8 mouse cellular contexts compared by ENCODE assay signal in genomic region chr5:31055216-31056140, GRCm38 (mm10). TPM values are rescaled to one million over a fixed set of nuclear protein-coding genes. Genes with fewer than 3 reads are reported as not detected.
A peak's percentile ranks its signal among the peaks of the same experiment; 100 is the strongest.
DNase-seq lines count a peak whose midpoint lies in the region; ATAC-seq and TF ChIP-seq lines count a peak whose summit lies in the region.

No protein-coding gene starts in this region.

- TF ChIP-seq POLR2A in bone marrow, adult 2 months (IDR thresholded peaks at IDR 0.05; ENCODE audit: borderline replicate concordance, control insufficient read depth, low read depth, low read length) = no peak

- 14% methylated on average over 19 of the region's 19 CpGs for WGBS in kidney, postnatal 0 days
- 28% methylated on average over 19 of the region's 19 CpGs for WGBS in bone marrow, adult 2 months
- 19% methylated on average over 19 of the region's 19 CpGs for WGBS in hindbrain, embryonic 10.5 days

- no peaks in the 10 kb centered on the region for H3K9me3 ChIP-seq in kidney, postnatal 0 days (replicated peaks; ENCODE audit: low read length)
- H3K9me3 ChIP-seq in hindbrain, embryonic 10.5 days = no peaks in the 10 kb centered on the region

- peak overlapping the region; percentile 66 for H3K9ac ChIP-seq in kidney, postnatal 0 days (ENCODE audit: low read depth, low read length)

- H3K36me3 ChIP-seq in kidney, postnatal 0 days (ENCODE audit: insufficient read depth, low read length) = peaks cover 21% of the 10 kb centered on the region
- H3K36me3 ChIP-seq in hindbrain, embryonic 10.5 days = peaks cover 46% of the 10 kb centered on the region

- no peak for TF ChIP-seq CTCF in kidney, postnatal 0 days (IDR thresholded peaks at IDR 0.05; ENCODE audit: low read depth)
- no peak for TF ChIP-seq CTCF in bone marrow, adult 2 months (IDR thresholded peaks at IDR 0.05; ENCODE audit: control insufficient read depth, insufficient read depth, low read length)

- peak overlapping the region; percentile 43; the same call in 1 of the 2 replicates for H3K27ac ChIP-seq in kidney, postnatal 0 days
- no peak overlapping the region for H3K27ac ChIP-seq in bone marrow, adult 2 months (ENCODE audit: control insufficient read depth, insufficient read depth, low read depth, low read length, poor library complexity)
- peak overlapping the region; percentile 94 for H3K27ac ChIP-seq in hindbrain, embryonic 10.5 days

- H3K4me2 ChIP-seq in kidney, postnatal 0 days (ENCODE audit: low read length) = peak overlapping the region; percentile 83

- intact Hi-C loops in left cerebral cortex, postnatal 14 days (cut with DNase I) = no loop called here

- H3K4me1 ChIP-seq in kidney, postnatal 0 days (replicated peaks; ENCODE audit: insufficient read depth, low read length) = peaks cover 9% of the 10 kb centered on the region; the same call in 1 of the 2 replicates
- H3K4me1 ChIP-seq in bone marrow, adult 2 months (ENCODE audit: control insufficient read depth, insufficient read depth, low read length) = peaks cover 3% of the 10 kb centered on the region; the same call in 1 of the 2 replicates
- H3K4me1 ChIP-seq in hindbrain, embryonic 10.5 days (replicated peaks) = peaks cover 24% of the 10 kb centered on the region

- H3K4me3 ChIP-seq in kidney, postnatal 0 days (replicated peaks; ENCODE audit: low read depth, low read length) = peak overlapping the region; percentile 51
- H3K4me3 ChIP-seq in bone marrow, adult 2 months (replicated peaks; ENCODE audit: control insufficient read depth, low read depth, low read length) = peak overlapping the region; percentile 77
- peak overlapping the region; percentile 66 for H3K4me3 ChIP-seq in hindbrain, embryonic 10.5 days

- no peaks in the 10 kb centered on the region for H3K27me3 ChIP-seq in kidney, postnatal 0 days (ENCODE audit: insufficient read depth, low read length)
- no peaks in the 10 kb centered on the region for H3K27me3 ChIP-seq in hindbrain, embryonic 10.5 days (ENCODE audit: insufficient read depth, poor library complexity, severe bottlenecking)

- ATAC-seq in kidney, postnatal 0 days (replicated peaks; ENCODE audit: low FRiP score, low read depth) = peak; percentile 55; the same call in 1 of the 2 replicates
- ATAC-seq in megakaryocyte, adult 5-6 weeks (ENCODE audit: poor library complexity, severe bottlenecking) = 0 out of 2 replicates have a peak, but pooled peaks have one; percentile 9

- DNase-seq in kidney, postnatal 0 days (ENCODE audit: low spot score) = peak; percentile 18
- DNase-seq in kidney, postnatal 36 days = no peak
- DNase-seq in hindbrain, embryonic 10.5 days (ENCODE audit: low spot score) = no peak
- DNase-seq in left cerebral cortex, postnatal 14 days (ENCODE audit: low spot score in 2 of 2) = no peak
- no peak for DNase-seq in cerebellum, adult 11 months
- no peak for DNase-seq in gastrocnemius, postnatal 25 days

RNA-seq across cellular contexts. Expression of gene Cad, which starts 0.9 kb away (rescaled TPM):
- 11.8 and 13.9 TPM in 2 replicates for polyA plus RNA-seq in kidney, postnatal 0 days (2015; fragmentation: Nextera tagmentation; extraction: Ambion mirVana)
- polyA plus RNA-seq in bone marrow, adult 2 months (2011; ENCODE audit: insufficient read depth, insufficient read length, low replicate concordance, missing spikeins) = 9.7 and 21.8 TPM in 2 replicates
- polyA plus RNA-seq in hindbrain, embryonic 10.5 days (2016; fragmentation: Nextera tagmentation; extraction: Ambion mirVana) = 43.5 and 55.9 TPM in 2 replicates
- 5.1 and 9.4 TPM in 2 replicates for total RNA-seq in megakaryocyte, adult 5-6 weeks (2015)
- 5.4 and 7.5 TPM in 2 replicates for total RNA-seq in megakaryocyte, adult 5-6 weeks (2017)
- total RNA-seq in left cerebral cortex, postnatal 14 days (2021) = 10 to 100 TPM; 17.9 to 19.4 TPM
- 10 to 100 TPM; 19.3 to 25.1 TPM for total RNA-seq in gastrocnemius, postnatal 25 days (2021)

RNA-seq across cellular contexts. Expression of gene Slc5a6, which starts 6.8 kb away (rescaled TPM):
- polyA plus RNA-seq in kidney, postnatal 0 days (2015; fragmentation: Nextera tagmentation; extraction: Ambion mirVana) = 13.4 and 15.1 TPM in 2 replicates
- polyA plus RNA-seq in bone marrow, adult 2 months (2011; ENCODE audit: insufficient read depth, insufficient read length, low replicate concordance, missing spikeins) = 1.6 and 3.6 TPM in 2 replicates
- 8.1 and 10.1 TPM in 2 replicates for polyA plus RNA-seq in hindbrain, embryonic 10.5 days (2016; fragmentation: Nextera tagmentation; extraction: Ambion mirVana)
- total RNA-seq in megakaryocyte, adult 5-6 weeks (2015) = 0.41 and 2.0 TPM in 2 replicates
- total RNA-seq in megakaryocyte, adult 5-6 weeks (2017) = 1.3 and 1.4 TPM in 2 replicates
- 10 to 100 TPM; 11.8 to 18.0 TPM for total RNA-seq in left cerebral cortex, postnatal 14 days (2021)
- total RNA-seq in gastrocnemius, postnatal 25 days (2021) = 1 to 10 TPM; 2.5 to 3.5 TPM

RNA-seq across cellular contexts. Expression of gene Atraid, which starts 7.4 kb away (rescaled TPM):
- 271 and 290 TPM in 2 replicates for polyA plus RNA-seq in kidney, postnatal 0 days (2015; fragmentation: Nextera tagmentation; extraction: Ambion mirVana)
- polyA plus RNA-seq in bone marrow, adult 2 months (2011; ENCODE audit: insufficient read depth, insufficient read length, low replicate concordance, missing spikeins) = 53.2 and 95.6 TPM in 2 replicates
- 86.2 and 110 TPM in 2 replicates for polyA plus RNA-seq in hindbrain, embryonic 10.5 days (2016; fragmentation: Nextera tagmentation; extraction: Ambion mirVana)
- total RNA-seq in megakaryocyte, adult 5-6 weeks (2015) = 113 and 132 TPM in 2 replicates
- total RNA-seq in megakaryocyte, adult 5-6 weeks (2017) = 88.5 and 103 TPM in 2 replicates
- 10 to 100 TPM; 71.4 to 75.3 TPM for total RNA-seq in left cerebral cortex, postnatal 14 days (2021)
- total RNA-seq in gastrocnemius, postnatal 25 days (2021) = 10 to 100 TPM; 41.8 to 44.4 TPM

RNA-seq across cellular contexts. Expression of gene Dnajc5g, which starts 50.6 kb away (rescaled TPM):
- not detected in 2 replicates for polyA plus RNA-seq in kidney, postnatal 0 days (2015; fragmentation: Nextera tagmentation; extraction: Ambion mirVana)
- not detected in 2 replicates for polyA plus RNA-seq in bone marrow, adult 2 months (2011; ENCODE audit: insufficient read depth, insufficient read length, low replicate concordance, missing spikeins)
- polyA plus RNA-seq in hindbrain, embryonic 10.5 days (2016; fragmentation: Nextera tagmentation; extraction: Ambion mirVana) = not detected in 2 replicates
- not detected in 2 replicates for total RNA-seq in megakaryocyte, adult 5-6 weeks (2015)
- total RNA-seq in megakaryocyte, adult 5-6 weeks (2017) = not detected in 2 replicates
- total RNA-seq in left cerebral cortex, postnatal 14 days (2021) = not detected
- not detected for total RNA-seq in gastrocnemius, postnatal 25 days (2021)

RNA-seq across cellular contexts. Expression of gene Slc30a3, which starts 52.6 kb away (rescaled TPM):
- polyA plus RNA-seq in kidney, postnatal 0 days (2015; fragmentation: Nextera tagmentation; extraction: Ambion mirVana) = 1.1 TPM in 2 replicates
- not detected in 2 replicates for polyA plus RNA-seq in bone marrow, adult 2 months (2011; ENCODE audit: insufficient read depth, insufficient read length, low replicate concordance, missing spikeins)
- polyA plus RNA-seq in hindbrain, embryonic 10.5 days (2016; fragmentation: Nextera tagmentation; extraction: Ambion mirVana) = 2.1 and 9.3 TPM in 2 replicates
- not detected in 2 replicates for total RNA-seq in megakaryocyte, adult 5-6 weeks (2015)
- not detected in 2 replicates for total RNA-seq in megakaryocyte, adult 5-6 weeks (2017)
- total RNA-seq in left cerebral cortex, postnatal 14 days (2021) = 100 to 1,000 TPM; 148 to 193 TPM
- total RNA-seq in gastrocnemius, postnatal 25 days (2021) = under 1 TPM in 1 of 2 experiments, not detected in 1; 0.13 TPM
